Mouse (Mus musculus): Measurements from ENCODE around the gene 1700037H04Rik. TPM values are rescaled to one million over a fixed set of nuclear protein-coding genes. Genes with fewer than 3 reads are reported as not detected.

The 1700037H04Rik gene
- total and polyA plus RNA-seq, 3 experiments: 9.8 to 48.9 (median 11.3) TPM

DNA sequence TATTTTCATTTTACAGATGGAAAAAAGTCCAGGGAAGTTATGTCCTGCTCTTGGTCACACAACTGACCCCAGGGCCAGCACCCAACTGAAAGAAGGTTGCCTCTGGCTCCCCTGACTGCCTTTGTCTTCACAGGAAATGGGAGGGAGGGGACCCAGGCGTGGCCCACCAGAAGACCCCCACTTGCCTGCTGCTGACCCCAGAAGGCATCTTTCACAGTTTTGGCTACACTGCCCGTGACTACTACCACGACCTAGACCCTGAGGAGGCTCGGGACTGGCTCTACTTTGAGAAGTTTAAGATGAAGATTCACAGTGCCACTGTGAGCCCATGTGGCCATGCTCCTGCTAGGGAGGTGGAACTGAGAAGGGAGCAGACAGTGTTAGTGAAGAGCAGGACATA, 21.6 kb downstream of the 1700037H04Rik start:
- peaks cover 42% of the 10 kb centered on the region for H3K36me3 ChIP-seq (ENCODE audit: control insufficient read depth, insufficient read depth, low read length)
- peaks cover 42% of the 10 kb centered on the region for H3K4me1 ChIP-seq (ENCODE audit: control insufficient read depth, insufficient read depth, low read length)
- TF ChIP-seq POLR2A (IDR thresholded peaks at IDR 0.05; ENCODE audit: insufficient read depth, low read depth, low read length) (0 out of 2 replicates have a peak, but pooled peaks have one; percentile 25), CTCF (IDR thresholded peaks at IDR 0.05) (no peak), EP300 (IDR thresholded peaks at IDR 0.05; ENCODE audit: insufficient read depth, low read depth, low read length) (no peak)
- H3K4me3 ChIP-seq: no peak overlapping the region
- no peaks in the 10 kb centered on the region for H3K79me2 ChIP-seq (replicated peaks; ENCODE audit: control insufficient read depth, insufficient read depth, low read length)
- H3K9ac ChIP-seq (ENCODE audit: low read depth, low read length): no peak overlapping the region
- intact Hi-C loops (cut with DNase I): no loop called here
- 47% methylated on average over 4 of the region's 4 CpGs for WGBS
- H3K27me3 ChIP-seq (ENCODE audit: control insufficient read depth, insufficient read depth, low read length): no peaks in the 10 kb centered on the region
- H3K27ac ChIP-seq: peak overlapping the region; percentile 77
- DNase-seq: peak; percentile 4 to 17

DNA sequence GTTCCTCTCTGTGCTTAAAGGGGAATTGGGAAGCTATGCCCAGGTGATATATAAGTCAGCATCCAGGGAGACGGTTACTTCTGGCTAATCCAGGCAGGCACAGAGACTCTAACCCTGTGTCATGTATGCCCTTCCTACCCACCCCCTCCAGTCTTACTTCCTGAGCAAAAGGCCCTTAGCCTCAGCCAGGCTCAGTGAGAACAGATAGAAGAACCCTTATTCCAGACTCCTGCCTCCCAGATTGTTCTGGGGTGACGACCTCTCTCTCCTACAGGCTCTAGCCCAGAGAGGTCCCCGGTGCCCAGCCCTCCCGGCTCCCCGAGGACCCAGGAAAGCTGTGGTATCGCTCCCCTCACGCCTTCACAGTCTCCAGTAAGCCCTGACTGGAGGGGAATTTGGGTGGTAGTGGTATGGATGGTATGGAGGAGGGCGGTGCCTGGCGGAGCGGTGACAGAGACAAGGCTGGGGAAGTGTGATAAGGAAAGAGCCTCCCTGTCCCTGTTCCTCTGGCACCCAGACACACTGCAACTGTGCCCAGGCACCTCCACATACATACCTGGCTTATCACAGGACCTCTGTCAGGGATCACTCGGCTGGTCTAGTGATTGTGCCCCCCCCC, 24.3 kb downstream of the 1700037H04Rik start:
- Histone ChIP-seq H3K79me2 (replicated peaks; ENCODE audit: control insufficient read depth, insufficient read depth, low read length) (no peaks in the 10 kb centered on the region), H3K4me1 (ENCODE audit: control insufficient read depth, insufficient read depth, low read length) (peaks cover 34% of the 10 kb centered on the region), H3K9ac (ENCODE audit: low read depth, low read length) (peak overlapping the region; percentile 44), H3K27me3 (ENCODE audit: control insufficient read depth, insufficient read depth, low read length) (no peaks in the 10 kb centered on the region), H3K27ac (peak overlapping the region; percentile 94), H3K4me3 (peak overlapping the region; percentile 10; the same call in 1 of the 2 replicates), H3K36me3 (ENCODE audit: control insufficient read depth, insufficient read depth, low read length) (peaks cover 43% of the 10 kb centered on the region)
- intact Hi-C loops (cut with DNase I): no loop called here
- TF ChIP-seq EP300 (IDR thresholded peaks at IDR 0.05; ENCODE audit: insufficient read depth, low read depth, low read length) (no peak), CTCF (IDR thresholded peaks at IDR 0.05) (no peak), POLR2A (IDR thresholded peaks at IDR 0.05; ENCODE audit: insufficient read depth, low read depth, low read length) (no peak)
- peak; percentile 4 to 23 for DNase-seq
- 31% methylated on average over 11 of the region's 11 CpGs for WGBS

DNA sequence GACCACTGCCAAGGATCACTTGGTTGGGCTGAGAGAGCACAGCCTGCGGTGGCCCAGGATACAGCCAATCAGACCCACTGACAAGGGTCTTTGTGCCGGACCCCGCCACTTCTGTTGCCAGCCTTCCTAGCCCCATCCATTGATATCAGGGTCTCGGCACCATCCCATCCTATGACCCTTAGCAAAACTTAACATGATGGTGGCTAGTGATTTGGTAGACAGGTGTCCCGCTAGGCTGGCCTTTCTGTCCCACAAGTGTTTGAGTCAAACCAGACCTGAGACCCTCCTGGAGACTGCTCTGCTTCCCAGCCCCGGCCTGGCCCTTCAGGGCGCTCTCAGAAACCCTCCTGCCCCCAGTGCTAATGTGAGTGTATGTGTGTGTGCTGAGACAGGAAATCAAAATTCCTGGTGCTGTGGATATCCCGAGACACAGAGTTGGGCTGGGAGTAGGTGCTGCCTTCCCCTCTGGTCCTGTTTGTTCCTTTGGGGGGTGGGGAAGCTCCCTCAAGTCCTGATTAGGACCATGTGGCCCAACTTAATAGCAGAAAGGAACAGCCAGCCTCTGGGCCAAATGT, 25.0 kb downstream of the 1700037H04Rik start:
- DNase-seq: peak in 1 of 2 experiments; percentile 18
- Histone ChIP-seq H3K27ac (peak overlapping the region; percentile 94), H3K4me1 (ENCODE audit: control insufficient read depth, insufficient read depth, low read length) (peaks cover 30% of the 10 kb centered on the region), H3K27me3 (ENCODE audit: control insufficient read depth, insufficient read depth, low read length) (no peaks in the 10 kb centered on the region), H3K9ac (ENCODE audit: low read depth, low read length) (peak overlapping the region; percentile 44), H3K4me3 (no peak overlapping the region; the same call in 1 of the 2 replicates), H3K36me3 (ENCODE audit: control insufficient read depth, insufficient read depth, low read length) (peaks cover 43% of the 10 kb centered on the region), H3K79me2 (replicated peaks; ENCODE audit: control insufficient read depth, insufficient read depth, low read length) (no peaks in the 10 kb centered on the region)
- 49% methylated on average over 8 of the region's 8 CpGs for WGBS
- TF ChIP-seq CTCF (IDR thresholded peaks at IDR 0.05) (no peak), EP300 (IDR thresholded peaks at IDR 0.05; ENCODE audit: insufficient read depth, low read depth, low read length) (no peak), POLR2A (IDR thresholded peaks at IDR 0.05; ENCODE audit: insufficient read depth, low read depth, low read length) (no peak)
- intact Hi-C loops (cut with DNase I): no loop called here

DNA sequence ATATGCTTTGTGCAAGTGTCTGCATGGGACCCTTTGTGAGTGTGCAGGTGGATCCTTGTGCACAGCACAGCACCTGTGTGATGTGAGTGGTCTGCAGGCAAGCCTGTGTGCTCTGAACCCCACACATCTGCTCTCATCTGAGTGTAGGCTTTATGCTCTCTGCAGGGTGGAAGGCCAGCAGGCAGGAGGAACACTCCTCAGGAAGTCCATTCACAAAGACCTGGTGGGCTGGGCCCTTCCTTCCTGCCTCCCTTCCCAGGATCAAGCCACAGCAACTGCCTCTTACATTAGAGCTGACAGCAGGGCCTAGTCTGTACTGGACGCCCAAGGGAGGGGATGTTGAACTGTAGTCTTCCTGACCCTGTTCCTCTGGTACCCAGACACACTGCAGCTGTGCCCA, 25.5 kb downstream of the 1700037H04Rik start:
- no peak for TF ChIP-seq CTCF (IDR thresholded peaks at IDR 0.05)
- peak; percentile 98 for TF ChIP-seq EP300 (IDR thresholded peaks at IDR 0.05; ENCODE audit: insufficient read depth, low read depth, low read length)
- peak; percentile 86 for TF ChIP-seq POLR2A (IDR thresholded peaks at IDR 0.05; ENCODE audit: insufficient read depth, low read depth, low read length)
- peaks cover 27% of the 10 kb centered on the region for H3K4me1 ChIP-seq (ENCODE audit: control insufficient read depth, insufficient read depth, low read length)
- no peaks in the 10 kb centered on the region for H3K79me2 ChIP-seq (replicated peaks; ENCODE audit: control insufficient read depth, insufficient read depth, low read length)
- H3K27me3 ChIP-seq (ENCODE audit: control insufficient read depth, insufficient read depth, low read length): no peaks in the 10 kb centered on the region
- H3K27ac ChIP-seq: peak overlapping the region; percentile 94
- H3K36me3 ChIP-seq (ENCODE audit: control insufficient read depth, insufficient read depth, low read length): peaks cover 40% of the 10 kb centered on the region
- H3K9ac ChIP-seq (ENCODE audit: low read depth, low read length): peak overlapping the region; percentile 42
- 19% methylated on average over 1 of the region's 1 CpGs for WGBS
- peak overlapping the region; percentile 7; the same call in 1 of the 2 replicates for H3K4me3 ChIP-seq
- peak; percentile 71 to 82 for DNase-seq
- intact Hi-C loops (cut with DNase I): no loop called here

DNA sequence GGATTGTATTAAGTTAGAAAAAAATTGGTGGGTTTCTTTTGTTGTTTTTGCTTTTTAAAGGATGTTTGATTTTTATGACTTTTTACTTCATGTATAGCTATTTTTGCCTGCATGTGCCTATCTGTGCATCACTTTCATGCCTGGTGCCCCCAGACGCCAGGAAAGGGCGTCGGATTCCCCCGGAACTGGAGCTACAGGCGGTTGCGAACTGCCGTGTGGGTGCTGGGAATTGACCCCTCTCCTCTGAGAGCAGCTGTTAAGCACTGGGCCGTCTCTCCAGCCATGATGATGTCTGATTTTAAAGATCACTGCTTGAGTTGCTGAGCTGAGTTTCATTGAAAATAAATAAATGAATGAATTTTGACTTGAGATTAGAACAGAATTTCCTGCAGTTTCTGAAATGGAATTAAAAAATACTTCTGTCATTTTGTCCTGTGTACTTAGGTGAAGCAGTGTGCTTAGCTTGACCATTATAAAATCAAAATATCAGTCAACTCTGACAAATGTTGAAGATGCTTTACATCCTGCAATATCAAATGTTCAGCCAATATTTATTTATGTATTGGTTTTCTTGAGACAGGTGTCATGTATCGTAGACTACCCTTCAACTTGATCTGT, 26.8 kb downstream of the 1700037H04Rik start, which contains the start of gene Gm11037:
TSS of gene Gm11037 (plus strand) at position 568 of the 618 bp plus-strand sequence.
- 59% methylated on average over 9 of the region's 9 CpGs for WGBS
- Histone ChIP-seq H3K27me3 (ENCODE audit: control insufficient read depth, insufficient read depth, low read length) (no peaks in the 10 kb centered on the region), H3K36me3 (ENCODE audit: control insufficient read depth, insufficient read depth, low read length) (peaks cover 35% of the 10 kb centered on the region), H3K4me1 (ENCODE audit: control insufficient read depth, insufficient read depth, low read length) (peaks cover 24% of the 10 kb centered on the region), H3K9ac (ENCODE audit: low read depth, low read length) (peak within 1 kb of the TSS; percentile 23), H3K4me3 (peak within 1 kb of the TSS; percentile 12; the same call in 1 of the 2 replicates), H3K27ac (peak within 1 kb of the TSS; percentile 75), H3K79me2 (replicated peaks; ENCODE audit: control insufficient read depth, insufficient read depth, low read length) (no peaks in the 10 kb centered on the region)
- intact Hi-C loops (cut with DNase I): no loop called here
- no peak for DNase-seq
- TF ChIP-seq POLR2A (IDR thresholded peaks at IDR 0.05; ENCODE audit: insufficient read depth, low read depth, low read length): no peak
- TF ChIP-seq EP300 (IDR thresholded peaks at IDR 0.05; ENCODE audit: insufficient read depth, low read depth, low read length): no peak
- no peak for TF ChIP-seq CTCF (IDR thresholded peaks at IDR 0.05)

Data from heart, adult 2 months (tissue).